Mouse (Mus musculus) cerebellum, adult 9-10 months (tissue): Measurements from ENCODE around the gene Sdhc.
A peak's percentile ranks its signal among the peaks of the same experiment; 100 is the strongest.
"Not testable (repeated sequence)": the region's sequence is repeated elsewhere in the genome, so short reads cannot be mapped to it uniquely, and the experiment has no call there.

Experiments
- DNase-seq: peaks from one replicate; pipeline ENCODE4 v3.0.0; 2022

Gene Sdhc

GRCm38 (mm10) chr1:171111781-171112575 lies 38.4 kb downstream of the Sdhc start:
- DNase-seq = peak; percentile 61

- DNase-seq = peak; percentile 98
Measured at GRCm38 (mm10) chr1:171111020-171111780, 39.2 kb downstream of the Sdhc start.

- DNase-seq = no peak
Measured at GRCm38 (mm10) chr1:171110659-171111019, 39.8 kb downstream of the Sdhc start.

- DNase-seq = no peak
Measured at GRCm38 (mm10) chr1:171109620-171110019, 40.8 kb downstream of the Sdhc start.

- DNase-seq = no peak
Measured at GRCm38 (mm10) chr1:171105226-171105625, 45.2 kb downstream of the Sdhc start.

- peak; percentile 42 for DNase-seq
Measured at GRCm38 (mm10) chr1:171103179-171103840, 47.1 kb downstream of the Sdhc start.

GRCm38 (mm10) chr1:171102547-171103177 lies 47.7 kb downstream of the Sdhc start:
- DNase-seq = peak; percentile 92

- peak; percentile 92 for DNase-seq
Measured at GRCm38 (mm10) chr1:171101733-171102546, 48.5 kb downstream of the Sdhc start.

GRCm38 (mm10) chr1:171101033-171101432 lies 49.4 kb downstream of the Sdhc start:
- peak; percentile 41 for DNase-seq

- DNase-seq = no peak
Measured at GRCm38 (mm10) chr1:171097612-171098011, 52.8 kb downstream of the Sdhc start.

- DNase-seq = no peak
Measured at GRCm38 (mm10) chr1:171097136-171097535, 53.3 kb downstream of the Sdhc start.

- DNase-seq = no peak
Measured at GRCm38 (mm10) chr1:171096110-171096964, 54.1 kb downstream of the Sdhc start.

GRCm38 (mm10) chr1:171094424-171094823 lies 56.0 kb downstream of the Sdhc start:
- DNase-seq = no peak

GRCm38 (mm10) chr1:171090761-171091160 lies 59.6 kb downstream of the Sdhc start:
- DNase-seq = no peak

GRCm38 (mm10) chr1:171089891-171090290 lies 60.5 kb downstream of the Sdhc start:
- no peak for DNase-seq

GRCm38 (mm10) chr1:171088237-171088869 lies 62.0 kb downstream of the Sdhc start:
- not testable (repeated sequence) for DNase-seq

GRCm38 (mm10) chr1:171085718-171086117 lies 64.7 kb downstream of the Sdhc start:
- no peak for DNase-seq

GRCm38 (mm10) chr1:171081512-171082231 lies 68.7 kb downstream of the Sdhc start:
- DNase-seq = not testable (repeated sequence)

GRCm38 (mm10) chr1:171079825-171080224 lies 70.6 kb downstream of the Sdhc start:
- not testable (repeated sequence) for DNase-seq

GRCm38 (mm10) chr1:171079345-171079744 lies 71.1 kb downstream of the Sdhc start:
- not testable (repeated sequence) for DNase-seq
